Mouse (Mus musculus) forebrain, postnatal 0 days (tissue): ENCODE measurements around the gene Sprr4. TPM values are rescaled to one million over a fixed set of nuclear protein-coding genes. Genes with fewer than 3 reads are reported as not detected.
"Not testable (repeated sequence)": the region's sequence is repeated elsewhere in the genome, so short reads cannot be mapped to it uniquely, and the experiment has no call there.

ENCODE experiments used
- ATAC-seq: fragments of 200-750 bp; cut with Nextera tagmentation; 2 replicates; pipeline ENCODE4 v1.8.0; 2017; ENCODE audit warnings: mild to moderate bottlenecking, moderate library complexity
- DNase-seq: peaks from one replicate; pipeline ENCODE4 v3.0.0-alpha.2; 2015
- H3K27ac ChIP-seq: fragments of 300-500 bp; sonication (generic); 2 replicates; pipeline ENCODE4 v1.5.1; 2014; ENCODE audit warnings: low read depth, mild to moderate bottlenecking, antibody characterized with exemption, low read length, moderate library complexity, mixed read lengths
- H3K27me3 ChIP-seq: fragments of 300-500 bp; sonication (generic); 2 replicates; pipeline ENCODE4 v1.6.1; 2014; ENCODE audit warnings: mild to moderate bottlenecking, low read length, mixed read lengths; ENCODE audit not compliant: insufficient read depth
- H3K36me3 ChIP-seq: fragments of 300-500 bp; sonication (generic); 2 replicates; pipeline ENCODE4 v1.6.1; 2014; ENCODE audit warnings: mild to moderate bottlenecking, moderate library complexity; ENCODE audit not compliant: insufficient read depth
- H3K4me1 ChIP-seq: fragments of 300-500 bp; sonication (generic); 2 replicates; pipeline ENCODE4 v1.6.1; 2014; ENCODE audit warnings: antibody characterized with exemption; ENCODE audit not compliant: insufficient read depth
- H3K4me2 ChIP-seq: fragments of 300-500 bp; sonication (generic); 2 replicates; pipeline ENCODE4 v1.6.1; 2014; ENCODE audit warnings: low read depth, mild to moderate bottlenecking, moderate library complexity
- H3K4me3 ChIP-seq: fragments of 300-500 bp; sonication (generic); 2 replicates; pipeline ENCODE4 v1.5.1; 2014; ENCODE audit warnings: low read depth, low read length, mixed read lengths
- H3K9ac ChIP-seq: fragments of 300-500 bp; sonication (generic); 2 replicates; pipeline ENCODE4 v1.6.1; 2014; ENCODE audit warnings: mild to moderate bottlenecking
- H3K9me3 ChIP-seq: fragments of 300-500 bp; sonication (generic); 2 replicates; pipeline ENCODE4 v1.6.1; 2016; ENCODE audit warnings: low read length
- CTCF ChIP-seq: sonication (generic); IDR thresholded peaks from 2 replicates; pipeline ENCODE4 v1.5.1; 2016; ENCODE audit warnings: antibody characterized with exemption, control low read depth, low read depth
- WGBS: fragments of 180-500 bp; shearing (Covaris S2); extraction: QIAGEN DNeasy Blood & Tissue Kit; methylation state at CpG from one replicate; pipeline ENCODE4 v1.1.7; 2014; 5-methylcytosine and 5-hydroxymethylcytosine counted together
- polyA plus RNA-seq: library from polyadenylated mRNA; unstranded; fragments of >200 nt; fragmentation: Nextera tagmentation; extraction: Ambion mirVana; gene quantifications from 2 replicates; pipeline ENCODE4 v1.2.1, GENCODE M21; 2015
- total RNA-seq: library from RNA; depleted of rRNA; stranded (reverse); fragments of >200 nt; gene quantifications from 2 replicates; pipeline ENCODE4 v1.2.3, GENCODE M21; 2014; rRNA removed

Sprr4 gene
- total RNA-seq (not detected in 2 replicates), polyA plus RNA-seq (not detected in 2 replicates)

- Histone ChIP-seq H3K4me2 (no peak within 1 kb of the TSS), H3K27me3 (no peaks in the 10 kb centered on the region), H3K36me3 (no peaks in the 10 kb centered on the region), H3K9ac (no peak within 1 kb of the TSS), H3K27ac (no peak within 1 kb of the TSS), H3K4me3 (no peak within 1 kb of the TSS), H3K4me1 (no peaks in the 10 kb centered on the region), H3K9me3 (no peaks in the 10 kb centered on the region)
- WGBS, result 87% methylated on average over 1 of the region's 1 CpGs
- ATAC-seq (no peak), DNase-seq (no peak)
- no peak for TF ChIP-seq CTCF
Observed at GRCm38 (mm10) chr3:92500393-92500792, at the start of gene Sprr4. TSS of gene Sprr4 (minus strand) at chr3:92500493.

GRCm38 (mm10) chr3:92534411-92534810, 34.1 kb upstream of the Sprr4 start, which contains the start of gene 2310046K23Rik:
TSS of gene 2310046K23Rik (minus strand) at chr3:92534511.
- H3K9me3 ChIP-seq, result no peaks in the 10 kb centered on the region
- no peaks in the 10 kb centered on the region for H3K36me3 ChIP-seq
- no peak within 1 kb of the TSS for H3K9ac ChIP-seq
- no peaks in the 10 kb centered on the region for H3K4me1 ChIP-seq
- DNase-seq, result no peak
- TF ChIP-seq CTCF, result no peak
- no peak within 1 kb of the TSS for H3K27ac ChIP-seq
- no peak for ATAC-seq
- H3K4me2 ChIP-seq, result no peak within 1 kb of the TSS
- no peak within 1 kb of the TSS for H3K4me3 ChIP-seq
- H3K27me3 ChIP-seq, result no peaks in the 10 kb centered on the region
- 92% methylated on average over 3 of the region's 3 CpGs for WGBS

GRCm38 (mm10) chr3:92512325-92512724, 12.0 kb upstream of the Sprr4 start:
- Histone ChIP-seq H3K4me3 (no peak overlapping the region), H3K36me3 (no peaks in the 10 kb centered on the region), H3K9me3 (no peaks in the 10 kb centered on the region), H3K27ac (no peak overlapping the region), H3K9ac (no peak overlapping the region), H3K4me2 (no peak overlapping the region), H3K4me1 (no peaks in the 10 kb centered on the region), H3K27me3 (no peaks in the 10 kb centered on the region)
- no peak for DNase-seq
- peak; percentile 44 for TF ChIP-seq CTCF
- ATAC-seq, result no peak

- Histone ChIP-seq H3K9ac (no peak overlapping the region), H3K4me3 (no peak overlapping the region), H3K27ac (no peak overlapping the region), H3K27me3 (no peaks in the 10 kb centered on the region), H3K4me1 (no peaks in the 10 kb centered on the region), H3K36me3 (no peaks in the 10 kb centered on the region), H3K9me3 (no peaks in the 10 kb centered on the region), H3K4me2 (no peak overlapping the region)
- peak; percentile 52 for TF ChIP-seq CTCF
- no peak for DNase-seq
- peak; percentile 42; the same call in 1 of the 2 replicates for ATAC-seq
Observed at GRCm38 (mm10) chr3:92510786-92511185, 10.5 kb upstream of the Sprr4 start.

- no peak for ATAC-seq
- Histone ChIP-seq H3K9me3 (no peaks in the 10 kb centered on the region), H3K36me3 (no peaks in the 10 kb centered on the region), H3K27me3 (no peaks in the 10 kb centered on the region), H3K4me3 (no peak overlapping the region), H3K4me1 (no peaks in the 10 kb centered on the region), H3K4me2 (no peak overlapping the region), H3K9ac (no peak overlapping the region), H3K27ac (no peak overlapping the region)
- WGBS, result 97% methylated on average over 1 of the region's 1 CpGs
- no peak for TF ChIP-seq CTCF
- DNase-seq, result no peak
Observed at GRCm38 (mm10) chr3:92508185-92508584, 7.9 kb upstream of the Sprr4 start.

GRCm38 (mm10) chr3:92503528-92503927, 3.2 kb upstream of the Sprr4 start:
- H3K4me3 ChIP-seq, result no peak overlapping the region

GRCm38 (mm10) chr3:92490262-92490661, 10.0 kb downstream of the Sprr4 start:
- H3K4me1 ChIP-seq, H3K27me3 ChIP-seq, H3K9ac ChIP-seq, ATAC-seq, H3K4me3 ChIP-seq, DNase-seq, H3K4me2 ChIP-seq, H3K9me3 ChIP-seq, H3K36me3 ChIP-seq, H3K27ac ChIP-seq: not testable (repeated sequence)

More at GRCm38 (mm10) chr3:92503528-92503927, 3.2 kb upstream of the Sprr4 start:
- no peaks in the 10 kb centered on the region for H3K36me3 ChIP-seq
- ATAC-seq (no peak), DNase-seq (no peak)
- no peak overlapping the region for H3K27ac ChIP-seq
- no peak overlapping the region for H3K4me2 ChIP-seq
- no peaks in the 10 kb centered on the region for H3K9me3 ChIP-seq
- H3K27me3 ChIP-seq, result no peaks in the 10 kb centered on the region
- H3K4me1 ChIP-seq, result no peaks in the 10 kb centered on the region
- no peak for TF ChIP-seq CTCF
- no peak overlapping the region for H3K9ac ChIP-seq

- Histone ChIP-seq H3K36me3 (no peaks in the 10 kb centered on the region), H3K27me3 (no peaks in the 10 kb centered on the region), H3K9ac (no peak overlapping the region), H3K4me3 (no peak overlapping the region), H3K4me2 (no peak overlapping the region), H3K9me3 (no peaks in the 10 kb centered on the region), H3K4me1 (no peaks in the 10 kb centered on the region), H3K27ac (no peak overlapping the region)
- TF ChIP-seq CTCF, result no peak
- WGBS, result 51% methylated on average over 1 of the region's 1 CpGs
- DNase-seq (no peak), ATAC-seq (no peak)
Observed at GRCm38 (mm10) chr3:92486307-92486706, 14.0 kb downstream of the Sprr4 start.
